Mouse (Mus musculus) brain, adult 2 months (tissue): ENCODE results near the gene Spag9.

Experiments
- DNase-seq: peaks from one replicate; pipeline ENCODE4 v3.0.0; 2011; ENCODE audit warnings: low read depth, low spot score

Spag9 gene

DNA sequence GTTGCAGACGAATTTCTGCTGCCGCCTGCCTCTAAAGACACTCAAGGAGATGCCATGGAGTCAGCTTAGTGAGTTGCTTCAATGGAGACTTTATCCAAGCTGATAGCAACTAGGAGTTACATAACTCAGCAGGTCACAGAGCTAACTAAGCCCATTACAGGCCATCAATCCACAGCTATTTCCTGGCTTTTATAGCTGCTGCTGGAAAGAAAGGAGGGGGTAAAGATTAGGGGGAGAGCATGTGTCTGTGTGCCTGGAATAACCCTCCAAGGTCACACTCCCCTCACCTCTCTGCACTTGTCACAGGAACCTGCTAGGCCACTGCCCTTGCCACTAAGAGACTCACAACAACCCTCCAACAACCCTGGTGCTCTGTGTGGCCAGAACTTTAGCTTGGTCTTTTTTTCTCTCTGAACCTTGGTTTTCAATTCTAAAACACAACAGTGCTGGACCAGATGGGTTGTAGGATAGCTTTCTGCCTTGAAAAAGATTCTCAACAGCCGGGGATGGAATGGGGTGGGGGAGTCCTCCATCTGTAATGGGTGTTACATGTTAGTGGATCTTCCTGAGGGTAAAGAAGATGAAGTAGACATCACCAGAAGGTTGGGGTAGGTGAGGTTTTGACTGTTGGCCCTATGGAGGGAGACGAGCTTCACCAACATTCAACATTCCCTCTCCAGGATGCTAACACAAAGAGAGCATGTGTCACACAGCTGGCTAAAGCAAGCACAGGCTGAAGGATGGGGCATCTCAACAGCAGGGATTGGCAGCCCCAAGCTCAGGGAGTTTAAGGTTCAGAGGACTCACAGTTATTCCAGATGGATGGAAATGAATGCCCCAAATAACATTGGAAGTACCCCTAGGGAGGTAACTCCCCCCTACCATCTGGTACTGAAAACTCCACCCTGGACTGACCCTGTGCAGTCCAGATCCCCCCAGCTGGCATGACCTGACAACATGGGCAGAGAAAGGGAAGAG is 134.5 kb downstream of the Spag9 start:
- no peak for DNase-seq

DNA sequence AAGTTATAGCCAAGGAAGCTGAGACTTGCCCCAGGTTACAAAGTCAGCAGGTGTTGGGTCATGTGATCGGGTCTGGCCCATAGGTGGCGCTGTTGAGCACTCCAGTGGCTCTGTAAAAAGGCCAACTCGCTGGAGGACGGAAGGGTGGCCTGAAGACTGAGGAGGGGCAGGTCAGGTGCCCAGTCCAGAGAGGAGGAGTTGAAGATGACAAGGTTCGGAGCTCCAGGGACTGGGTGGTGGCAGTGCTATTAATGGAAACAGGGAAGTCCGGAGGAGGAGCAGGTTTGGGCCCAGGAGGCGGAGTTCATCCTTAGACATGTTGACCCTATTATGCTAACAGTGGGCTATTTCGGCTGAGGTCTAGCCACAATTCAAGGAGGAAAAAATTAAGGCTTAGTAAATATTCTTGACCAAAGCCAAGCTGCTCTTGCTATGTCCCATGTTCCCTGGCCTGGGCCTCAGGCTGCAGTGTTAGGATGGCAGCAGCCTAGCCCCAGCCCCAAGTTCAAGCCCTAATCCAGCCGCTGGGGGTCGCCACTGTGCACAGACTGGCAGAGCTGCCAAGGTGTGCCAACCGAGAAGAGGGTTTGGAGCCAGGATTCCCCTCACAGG is 137.6 kb downstream of the Spag9 start:
- DNase-seq, result peak; percentile 95

DNA sequence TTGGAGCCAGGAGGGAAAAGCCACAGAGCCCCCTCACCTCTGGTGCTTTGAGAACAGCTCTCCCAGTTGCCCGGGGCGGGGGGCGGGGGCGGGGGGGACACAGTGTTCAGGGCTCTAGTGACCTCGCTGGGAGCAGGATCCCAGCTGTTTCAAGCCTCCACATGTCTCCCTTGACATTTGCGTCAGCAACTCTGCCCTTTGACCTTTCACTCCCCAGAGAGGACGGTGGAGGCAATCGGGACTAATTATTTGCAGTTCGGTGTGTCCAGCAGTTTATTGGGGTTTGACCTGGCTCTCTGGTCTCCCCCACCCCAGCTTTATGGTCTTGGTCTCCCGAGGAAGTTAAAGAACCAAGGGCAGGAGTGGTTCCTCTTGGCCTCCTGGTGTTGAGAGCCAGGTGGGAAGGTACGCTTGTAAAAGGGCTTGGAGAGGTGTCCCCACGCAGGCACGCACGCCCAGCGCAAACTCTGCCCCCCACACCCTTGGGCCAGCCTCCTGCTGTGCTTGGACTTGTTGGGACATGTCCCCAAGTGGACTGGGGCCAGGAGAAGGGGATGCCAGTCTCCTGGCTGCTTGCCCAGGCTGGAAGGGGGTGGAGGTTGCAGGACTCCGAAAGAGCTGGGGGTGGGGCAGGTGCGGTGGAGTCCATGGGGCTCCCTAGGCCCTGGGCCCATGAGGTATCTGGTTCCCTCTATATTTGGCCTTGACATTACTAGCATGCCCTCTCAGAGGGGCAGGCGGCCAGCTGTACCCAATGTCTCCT is 138.4 kb downstream of the Spag9 start:
- DNase-seq, result no peak

DNA sequence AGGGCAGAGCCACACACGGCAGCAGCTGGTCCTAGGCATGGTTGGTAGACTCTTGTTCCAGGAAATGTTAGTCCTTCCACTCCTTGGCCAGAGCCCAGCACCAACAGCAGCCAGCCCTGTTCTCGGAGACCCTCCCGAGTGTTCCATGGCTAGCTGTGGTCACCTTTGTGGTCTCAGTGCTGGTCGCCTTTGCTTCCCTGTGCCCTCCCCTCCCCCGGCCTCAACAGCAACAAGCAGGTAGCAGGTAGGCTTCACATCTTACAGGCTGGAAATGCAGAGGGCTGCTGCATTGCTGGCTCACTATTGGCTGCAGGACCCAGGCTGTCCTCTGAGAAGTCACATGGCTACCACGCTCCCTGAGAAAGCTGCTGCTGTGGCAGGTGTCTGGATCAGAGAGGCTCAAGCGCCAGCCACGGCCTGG is 139.7 kb downstream of the Spag9 start:
- DNase-seq, result no peak

DNA sequence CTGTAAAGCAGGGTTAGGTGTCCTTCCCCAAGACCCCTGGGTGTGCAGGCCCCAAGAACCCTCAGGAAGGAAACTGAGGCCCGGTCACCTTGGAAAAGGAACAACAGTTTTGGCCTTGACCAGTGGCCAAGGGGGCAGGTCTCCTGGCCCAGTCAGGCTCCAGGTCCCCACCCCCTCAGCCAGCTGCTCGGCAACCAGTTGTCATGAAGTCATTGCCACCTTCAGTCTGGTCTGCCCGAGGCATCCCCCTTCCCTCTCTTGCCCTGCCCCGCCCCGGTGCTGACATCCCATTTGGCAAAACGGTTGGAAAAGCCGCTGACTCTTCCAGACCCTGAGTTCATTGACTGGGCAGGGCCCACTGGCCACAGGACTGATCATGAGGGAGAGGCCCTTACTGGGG is 140.8 kb downstream of the Spag9 start:
- no peak for DNase-seq

DNA sequence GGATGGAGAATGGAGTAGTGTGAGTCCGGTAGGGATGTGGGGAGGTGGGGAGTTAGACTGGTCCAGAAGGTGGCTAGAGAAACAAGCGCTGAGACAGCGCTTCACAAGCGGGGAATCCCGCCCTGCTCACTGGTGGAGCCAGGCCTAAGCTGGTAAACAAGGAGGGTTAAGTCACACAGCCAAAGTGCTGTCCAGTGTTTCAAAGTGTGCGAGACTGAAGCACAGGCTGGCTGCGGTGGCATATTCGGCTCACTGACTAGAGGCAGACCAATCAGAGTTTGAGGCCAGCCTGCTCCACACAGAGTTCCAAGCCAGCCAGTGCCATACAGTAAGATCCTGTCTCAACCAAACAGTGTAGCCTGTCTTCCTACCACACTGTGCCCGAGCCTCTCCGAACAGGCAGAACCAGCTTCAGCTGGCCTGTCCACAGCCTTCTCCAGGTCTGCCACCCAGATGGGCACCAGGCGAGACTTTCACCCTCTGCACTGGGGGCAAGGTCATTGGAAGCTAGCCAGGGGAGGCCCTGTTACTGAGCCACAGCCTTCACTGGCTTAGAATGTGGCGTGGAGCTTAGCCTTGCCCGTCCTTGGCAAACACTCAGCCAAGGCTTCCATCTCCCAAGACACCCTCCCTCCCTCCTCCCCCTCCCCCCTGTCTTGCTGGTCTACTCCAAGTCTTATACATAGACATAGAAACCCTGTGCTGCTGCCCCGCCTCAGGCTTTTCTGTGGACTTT is 141.6 kb downstream of the Spag9 start:
- no peak for DNase-seq

DNA sequence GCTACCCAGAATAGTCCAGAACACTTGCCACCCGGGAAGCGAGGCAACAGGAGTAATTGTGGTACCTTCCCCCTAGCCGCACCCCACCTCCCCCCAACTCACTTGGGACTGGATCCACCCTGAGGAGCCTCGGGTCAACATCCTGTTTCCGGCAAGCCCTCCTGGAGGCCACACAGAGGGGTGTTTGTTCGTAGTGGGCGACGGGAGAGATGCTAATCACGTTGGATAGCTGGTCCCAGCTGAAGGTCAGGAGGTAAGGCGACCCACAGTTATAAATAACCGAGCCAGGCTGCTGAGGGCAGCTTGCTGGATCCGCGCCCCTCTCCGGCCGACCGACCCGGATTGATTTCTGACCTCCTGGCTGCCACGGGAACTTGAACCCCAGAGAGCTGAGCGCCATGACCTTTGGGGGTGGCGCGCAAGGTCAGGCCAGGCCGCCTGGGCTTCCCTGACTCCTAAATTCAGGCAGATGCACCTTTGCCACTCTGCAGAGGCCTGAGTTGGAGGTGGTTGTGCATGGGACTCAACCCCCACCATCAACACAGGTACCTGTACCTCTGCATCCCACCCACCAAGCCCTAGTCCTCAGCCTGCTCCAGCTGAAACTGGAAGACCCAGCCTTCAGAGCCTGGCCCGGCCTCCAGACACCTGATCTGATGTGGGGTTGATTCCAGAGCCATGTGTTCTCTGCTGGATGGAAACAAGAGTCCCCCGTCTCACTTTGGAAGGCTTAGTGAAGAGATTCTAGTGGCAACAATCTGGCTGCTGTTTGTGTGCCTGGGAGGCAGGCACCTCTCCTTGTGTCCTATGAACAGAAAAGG is 142.7 kb downstream of the Spag9 start:
- no peak for DNase-seq

DNA sequence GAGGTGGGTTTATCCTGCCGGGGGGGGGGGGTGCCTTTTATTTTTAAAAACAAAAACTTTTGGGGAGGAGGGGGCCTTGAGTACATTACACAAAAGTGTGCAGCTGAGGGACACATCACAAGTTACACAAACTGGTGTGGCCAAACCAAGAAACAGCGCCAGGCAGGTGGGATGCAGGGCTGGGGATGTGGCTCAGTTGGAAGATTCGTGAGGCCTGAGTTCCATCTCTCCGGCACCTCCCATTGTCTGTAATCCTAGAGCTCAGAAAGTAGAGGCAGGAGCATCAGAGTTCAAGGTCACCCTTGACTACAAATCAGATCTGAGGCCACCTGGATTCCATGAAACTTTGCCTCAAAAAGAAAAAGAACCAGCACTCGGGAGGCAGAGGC is 143.3 kb downstream of the Spag9 start:
- DNase-seq, result no peak

DNA sequence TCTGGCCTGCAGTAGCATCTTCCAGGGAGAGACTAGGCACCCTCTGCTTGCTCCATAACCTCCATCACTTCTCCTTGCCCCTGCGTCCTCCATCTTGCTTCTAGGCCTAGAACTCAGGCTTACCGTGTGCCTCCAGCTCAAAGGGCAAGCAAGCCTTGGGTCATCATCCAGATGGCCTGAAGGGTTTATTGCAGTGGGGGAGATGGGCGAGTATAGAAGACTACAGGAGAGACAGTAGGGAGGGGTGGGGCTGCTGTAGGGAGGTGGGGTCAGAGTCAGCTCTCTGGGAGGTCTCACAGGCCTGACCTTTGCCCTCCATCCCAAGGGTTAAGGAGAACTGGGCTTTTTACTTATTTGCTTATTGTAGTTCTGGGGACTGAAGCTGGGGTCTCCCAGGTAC is 144.6 kb downstream of the Spag9 start:
- DNase-seq, result no peak

DNA sequence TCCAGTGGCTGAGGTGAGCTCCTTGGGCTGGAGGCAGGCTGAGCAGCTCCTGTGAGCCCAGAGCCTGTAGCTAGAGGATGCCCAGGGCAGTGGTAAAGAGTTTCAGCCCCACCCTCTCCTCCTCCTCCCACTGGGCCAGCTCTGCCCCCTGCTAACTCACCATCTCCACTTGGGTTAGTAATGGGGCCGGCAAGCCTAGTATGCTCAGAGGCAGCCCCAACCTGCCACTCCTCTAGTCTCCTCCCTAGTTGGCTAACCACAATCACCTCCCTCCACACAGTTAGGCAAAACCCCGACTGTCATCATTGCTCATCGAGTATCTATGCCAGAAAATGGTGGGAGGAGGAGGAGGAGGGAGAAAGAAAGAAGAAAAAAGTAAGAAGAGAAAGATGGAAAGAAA is 145.7 kb downstream of the Spag9 start:
- DNase-seq, result no peak

DNA sequence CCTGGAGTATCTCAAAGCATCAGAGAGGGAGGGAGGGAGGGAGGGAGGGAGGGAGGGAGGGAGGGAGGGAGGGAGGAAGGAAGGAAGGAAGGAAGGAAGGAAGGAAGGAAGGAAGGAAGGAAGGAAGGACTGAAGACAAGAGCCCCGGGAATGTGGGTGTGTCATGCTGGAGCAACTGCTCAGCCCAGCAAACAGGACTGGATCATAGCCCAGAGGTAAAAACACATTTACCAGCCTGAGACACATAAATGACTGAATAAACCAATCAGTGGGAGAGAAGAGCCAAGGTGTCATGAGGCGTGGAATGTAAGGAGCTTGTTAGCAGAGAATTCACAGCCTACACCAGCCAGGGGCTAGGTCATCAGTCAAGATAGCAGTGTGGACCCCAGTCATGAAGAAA is 147.4 kb downstream of the Spag9 start:
- no peak for DNase-seq

DNA sequence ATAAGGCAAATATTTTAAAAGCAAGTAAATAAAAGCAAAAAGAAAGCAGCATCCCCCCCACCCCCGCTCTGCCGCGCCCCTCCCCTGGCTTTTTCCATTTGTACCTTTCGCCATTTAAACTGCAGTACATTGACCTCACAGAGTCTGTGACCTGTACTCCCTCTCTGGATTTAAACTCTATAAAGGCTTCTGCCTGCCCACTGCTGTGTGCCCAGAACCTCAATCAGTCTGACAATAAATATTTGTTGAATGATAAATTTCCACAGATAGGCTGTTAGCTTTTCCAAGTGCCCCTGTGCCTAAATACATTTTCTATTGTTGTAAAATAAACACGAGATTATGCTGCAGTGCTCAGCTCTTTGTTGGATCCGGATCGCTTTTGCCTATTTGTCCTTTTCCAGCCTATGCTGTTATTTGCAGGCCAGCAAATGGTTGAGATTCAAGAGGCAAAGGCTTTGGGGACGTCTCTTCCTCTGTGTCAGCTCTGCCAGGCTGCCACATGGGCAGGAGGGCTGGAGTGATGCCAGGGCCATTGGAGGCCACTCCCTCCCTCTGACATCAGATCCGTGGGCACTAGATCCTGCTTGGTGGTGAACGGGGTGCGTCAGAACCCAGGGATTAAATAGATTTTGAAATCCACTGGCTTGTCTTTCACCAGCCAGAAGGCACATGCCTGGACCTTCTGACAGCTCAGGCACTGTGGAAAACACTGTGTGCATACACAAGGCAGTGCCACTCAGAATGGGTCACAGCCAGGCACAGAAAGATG is 149.1 kb downstream of the Spag9 start:
- peak; percentile 99 for DNase-seq

DNA sequence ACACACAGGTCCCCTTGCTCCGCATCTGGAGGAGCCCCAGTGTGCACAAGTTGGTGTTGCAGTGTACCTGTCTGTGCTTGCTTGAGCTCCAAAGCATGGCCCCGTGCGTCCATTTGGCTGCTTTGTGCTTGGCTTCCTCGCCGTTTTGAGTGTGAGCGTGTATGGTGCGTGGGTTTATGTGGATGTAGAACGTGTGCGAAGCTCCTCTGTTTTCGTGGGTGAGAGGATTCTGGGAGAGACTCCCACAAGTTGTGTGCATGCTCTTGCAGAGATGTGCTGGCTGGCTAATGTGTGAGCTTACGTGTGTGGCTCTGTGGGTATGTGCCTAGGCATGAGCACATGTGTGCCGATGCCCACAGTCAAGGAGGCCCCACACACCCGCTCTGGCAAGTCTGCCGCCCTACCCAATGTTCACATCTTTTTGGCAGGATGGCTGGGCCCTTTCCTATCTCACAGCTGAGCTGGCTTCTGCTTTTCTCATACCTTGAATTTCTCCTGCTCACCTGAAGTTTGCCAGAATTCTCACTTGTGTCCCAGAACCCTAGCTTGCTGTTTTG is 150.2 kb downstream of the Spag9 start:
- peak; percentile 76 for DNase-seq

DNA sequence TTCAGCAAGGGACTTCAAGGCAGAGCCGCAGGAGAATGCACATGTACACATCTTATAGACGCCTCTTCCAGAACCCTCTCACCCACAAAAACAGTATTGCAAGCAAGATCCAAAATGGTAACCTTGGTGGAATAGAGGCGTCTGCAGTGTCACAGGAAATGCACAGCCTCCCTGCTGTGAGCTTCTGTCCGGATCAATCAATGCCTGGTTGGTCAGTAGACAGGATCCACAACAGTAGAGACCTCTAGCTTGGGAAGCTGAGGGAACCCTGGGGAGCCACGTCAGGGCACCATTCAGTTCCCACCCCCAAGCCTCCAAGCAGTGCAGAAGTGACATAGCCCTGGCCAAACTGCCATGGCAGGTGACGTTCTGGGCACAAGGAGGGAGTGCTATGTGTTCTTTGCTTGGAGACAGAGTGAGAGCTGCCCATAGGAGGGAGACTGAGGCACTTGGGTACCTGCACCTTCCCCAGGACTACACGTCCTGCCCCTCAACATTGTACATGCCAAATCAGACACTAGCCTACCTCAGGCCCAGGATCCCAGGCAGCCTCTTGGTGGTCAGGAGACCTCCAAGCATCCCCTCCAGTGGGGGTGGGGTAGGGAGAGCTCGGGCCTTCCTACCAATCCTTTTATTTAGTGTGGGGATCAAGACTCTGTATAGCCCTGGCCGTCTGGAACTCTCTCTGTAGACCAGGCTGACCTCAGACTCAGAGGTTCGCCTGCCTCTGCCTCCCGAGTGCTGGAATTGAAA is 151.0 kb downstream of the Spag9 start:
- no peak for DNase-seq

DNA sequence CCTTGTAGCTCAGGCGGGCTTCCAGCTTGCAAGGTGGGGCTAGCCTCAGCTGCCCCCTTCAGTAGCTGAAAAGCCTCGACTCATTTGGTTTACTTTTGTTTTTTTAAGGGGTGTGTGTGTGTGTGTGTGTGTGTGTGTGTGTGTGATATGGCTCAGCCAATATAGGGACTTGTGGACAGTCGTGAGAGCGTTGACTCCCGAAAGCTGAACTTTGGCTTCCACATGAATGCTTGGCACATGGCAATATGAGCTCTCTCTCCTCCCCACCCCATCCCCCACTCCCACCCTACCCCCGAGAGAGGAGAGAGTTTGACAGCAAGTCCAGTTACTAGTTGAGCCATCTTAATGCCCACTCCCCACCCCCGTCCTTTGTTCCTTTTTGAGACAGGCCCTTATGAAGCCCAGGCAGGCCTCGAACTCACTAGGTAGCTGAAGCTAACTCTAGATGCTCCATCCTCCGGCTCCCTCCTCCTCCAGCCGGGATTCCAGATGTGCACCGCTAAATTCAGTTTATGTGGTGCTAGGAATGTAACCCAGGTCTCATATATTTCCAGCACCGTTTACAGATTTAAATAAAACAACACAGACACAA is 152.3 kb downstream of the Spag9 start:
- DNase-seq, result no peak

DNA sequence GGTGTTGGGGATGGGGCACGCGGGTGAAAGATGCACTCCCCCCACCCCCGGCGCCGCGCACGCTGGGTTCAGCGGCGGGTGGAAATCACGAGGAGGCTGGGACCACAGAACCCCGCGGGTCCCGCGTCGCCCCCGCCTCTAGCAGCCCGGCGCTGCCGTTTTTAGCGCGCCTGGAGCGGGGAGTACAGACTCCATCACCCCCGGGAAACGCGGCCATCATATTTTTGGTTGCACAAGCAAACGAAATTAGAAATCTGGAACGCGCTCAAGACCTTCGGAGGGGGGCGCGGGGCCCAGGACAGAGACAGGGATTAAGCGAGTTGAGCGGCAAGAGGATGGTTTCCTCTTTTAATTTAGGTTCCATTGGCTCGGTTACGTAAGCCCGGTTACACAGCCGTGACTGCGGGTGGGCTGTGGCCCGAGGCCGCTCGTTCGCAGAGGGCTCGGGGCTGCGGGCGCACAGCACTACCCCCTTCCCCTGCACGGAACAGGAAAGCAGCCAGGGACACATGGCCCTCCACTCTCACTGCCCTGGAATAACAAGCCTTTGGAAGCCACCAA is 153.1 kb downstream of the Spag9 start:
- peak; percentile 88 for DNase-seq

DNA sequence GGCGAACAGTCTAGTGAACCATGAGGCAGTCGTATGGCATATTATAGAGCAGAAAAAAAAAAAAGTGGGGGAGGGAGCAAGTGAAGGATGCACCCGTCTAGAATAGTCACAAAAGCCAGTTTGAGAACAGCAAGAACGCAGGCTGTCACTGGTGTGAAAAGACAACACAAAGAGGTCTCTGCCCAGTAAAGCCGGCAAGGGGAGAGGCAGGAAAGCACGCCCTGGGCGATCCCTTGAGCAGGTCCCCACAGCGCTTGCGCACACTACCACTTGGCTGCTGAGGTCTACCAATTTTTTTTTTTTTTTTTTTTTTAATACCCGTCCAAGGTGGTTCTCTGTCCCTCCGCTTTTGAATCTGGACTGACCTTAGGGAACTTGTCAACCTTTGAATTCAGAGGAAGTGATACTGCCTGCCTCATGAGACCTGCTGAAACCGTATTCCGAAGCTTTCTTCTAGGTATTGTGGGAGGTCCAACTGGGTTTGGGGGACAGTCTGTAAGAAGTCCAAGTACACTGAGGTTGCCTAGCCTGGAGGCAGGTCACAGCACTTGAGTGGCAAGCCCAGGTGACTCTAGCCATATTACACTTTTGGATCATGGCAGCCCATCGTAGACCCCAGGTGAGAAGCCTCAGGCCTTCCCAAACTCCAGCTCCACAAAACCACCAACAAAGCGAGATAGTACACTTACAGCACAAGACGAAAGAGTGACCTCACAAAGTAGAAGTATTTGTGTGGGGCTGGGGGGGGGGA is 153.8 kb downstream of the Spag9 start:
- peak; percentile 86 for DNase-seq
